Mouse (Mus musculus) C2C12 (cell line): ENCODE data around the gene Dph2.

Experiments
- CTCF ChIP-seq: IDR thresholded peaks from one replicate; pipeline ENCODE4 v1.5.1; 2011; ENCODE audit not compliant: control insufficient read depth, insufficient read depth, insufficient read length
- MAX ChIP-seq: IDR thresholded peaks from one replicate; pipeline ENCODE4 v1.6.1; 2011; ENCODE audit warnings: mild to moderate bottlenecking, control low read depth
- MYOD1 ChIP-seq: IDR thresholded peaks from one replicate; pipeline ENCODE4 v1.6.1; 2011; ENCODE audit warnings: low read depth; ENCODE audit not compliant: control insufficient read depth, insufficient read length
- MYOG ChIP-seq: IDR thresholded peaks from one replicate; pipeline ENCODE4 v1.6.1; 2011; ENCODE audit not compliant: control insufficient read depth, insufficient read length; ENCODE audit errors: extremely low read depth

- TF ChIP-seq MYOD1 (no peak), CTCF (peak; percentile 36), MYOG (no peak), MAX (no peak)
Measured at GRCm38 (mm10) chr4:117928234-117928633, 36.4 kb upstream of the Dph2 start.
